Mouse (Mus musculus): ENCODE results near the gene Atp11a. TPM values are rescaled to one million over a fixed set of nuclear protein-coding genes. Genes with fewer than 3 reads are reported as not detected.

Gene Atp11a
- total and polyA plus RNA-seq, 2 experiments from 2014 or later = 10.5 to 77.4 TPM

- Histone ChIP-seq H3K36me3 (replicated peaks; ENCODE audit: control insufficient read depth, insufficient read depth, low read length) (no peaks in the 10 kb centered on the region), H3K4me1 (ENCODE audit: control insufficient read depth, insufficient read depth) (peaks cover 5% of the 10 kb centered on the region; the same call in 1 of the 2 replicates), H3K27ac (ENCODE audit: low read depth) (no peak overlapping the region), H3K9ac (replicated peaks; ENCODE audit: low read depth, low read length) (no peak overlapping the region), H3K27me3 (ENCODE audit: control insufficient read depth, insufficient read depth, low read length) (0 out of 2 replicates have a peak, but pooled peaks cover 3% of the 10 kb centered on the region), H3K4me3 (ENCODE audit: low read depth, low read length) (no peak overlapping the region), H3K4me2 (ENCODE audit: low read depth, low read length) (no peak overlapping the region), H3K9me3 (replicated peaks; ENCODE audit: control insufficient read depth, low read length) (no peaks in the 10 kb centered on the region)
- ATAC-seq (ENCODE audit: insufficient read depth, low read depth) (no peak), DNase-seq (ENCODE audit: low spot score) (no peak)
- TF ChIP-seq EP300 (IDR thresholded peaks at IDR 0.05; ENCODE audit: low read depth) (no peak), CTCF (IDR thresholded peaks at IDR 0.05; ENCODE audit: low read depth) (no peak)
- 57% methylated on average over 4 of the region's 4 CpGs for WGBS
These were observed 161.0 kb downstream of the Atp11a start for GRCm38 (mm10) chr8:12917831-12918230.

Other genes starting within 250 kb of the Atp11a start
- gene Spaca7, start 184.0 kb upstream of the Atp11a start, total RNA-seq (2014; rRNA removed; ENCODE audit: low replicate concordance) = not detected in 2 replicates
- not detected in 2 replicates for gene Spaca7, start 184.0 kb upstream of the Atp11a start, polyA plus RNA-seq (2015; fragmentation: Nextera tagmentation; extraction: Ambion mirVana)
- gene Tubgcp3, start 84.8 kb upstream of the Atp11a start, total RNA-seq (2014; rRNA removed; ENCODE audit: low replicate concordance) = 22.4 and 48.8 TPM in 2 replicates
- gene Tubgcp3, start 84.8 kb upstream of the Atp11a start, polyA plus RNA-seq (2015; fragmentation: Nextera tagmentation; extraction: Ambion mirVana) = 12.2 and 14.2 TPM in 2 replicates
- gene Mcf2l, start 116.8 kb downstream of the Atp11a start, total RNA-seq (2014; rRNA removed; ENCODE audit: low replicate concordance) = 22.1 and 22.9 TPM in 2 replicates
- gene Mcf2l, start 116.8 kb downstream of the Atp11a start, polyA plus RNA-seq (2015; fragmentation: Nextera tagmentation; extraction: Ambion mirVana) = 6.6 and 7.5 TPM in 2 replicates

Data from heart, postnatal 0 days (tissue).